Mouse (Mus musculus) natural killer cell, adult 2 months (primary cell): ENCODE measurements around the gene Trp53i13.

ENCODE experiments used
- DNase-seq, 2 experiments: peaks; one replicate each; pipeline ENCODE4 v3.0.0; 2022; ENCODE audit warnings: low spot score in 2 of 2

Trp53i13 gene

GRCm38 (mm10) chr11:77462283-77463100 lies 53.3 kb downstream of the Trp53i13 start, which contains the start of gene Coro6:
Gene Coro6, plus strand, starts transcription at chr11:77462411.
- DNase-seq: peak; percentile 58 to 66

DNA sequence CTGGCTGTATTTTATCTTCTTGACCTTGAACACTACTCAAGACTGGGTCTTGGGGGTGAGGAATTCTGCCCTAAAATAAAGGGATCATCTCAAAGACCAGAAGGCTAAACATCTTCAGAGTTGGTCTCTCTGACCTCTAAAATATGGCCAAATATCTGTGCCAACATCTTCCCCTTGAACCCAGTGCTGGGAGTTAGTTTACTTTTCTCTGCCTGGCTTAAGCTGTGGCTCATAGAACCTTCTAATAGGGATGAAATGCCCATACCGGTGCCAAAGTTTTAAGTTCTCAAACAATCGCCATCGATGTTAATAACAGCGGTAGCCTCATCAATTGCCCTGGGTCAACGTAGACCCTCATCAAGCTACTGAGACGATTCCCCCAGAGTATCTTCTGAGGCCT lies 53.9 kb downstream of the Trp53i13 start:
- no peak for DNase-seq
